Mouse (Mus musculus) testis, adult 2 months (tissue): ENCODE data around the gene Olfr293. TPM values are rescaled to one million over a fixed set of nuclear protein-coding genes. Genes with fewer than 3 reads are reported as not detected.

ENCODE experiments used
- H3K27ac ChIP-seq: fragments of 200-500 bp; 2 replicates; pipeline ENCODE4 v1.5.1; 2012; ENCODE audit warnings: low read depth, low read length; ENCODE audit not compliant: control insufficient read depth, insufficient read depth
- H3K27me3 ChIP-seq: fragments of 200-500 bp; 2 replicates; pipeline ENCODE4 v1.6.1; 2012; ENCODE audit warnings: mild to moderate bottlenecking, low read length, moderate library complexity; ENCODE audit not compliant: control insufficient read depth, insufficient read depth
- H3K36me3 ChIP-seq: fragments of 200-500 bp; 2 replicates; pipeline ENCODE4 v1.6.1; 2012; ENCODE audit warnings: mild to moderate bottlenecking, low read length; ENCODE audit not compliant: control insufficient read depth, insufficient read depth
- H3K4me1 ChIP-seq: fragments of 200-500 bp; 2 replicates; pipeline ENCODE4 v1.6.1; 2012; ENCODE audit warnings: low read length; ENCODE audit not compliant: control insufficient read depth, insufficient read depth
- H3K4me3 ChIP-seq: fragments of 200-500 bp; 2 replicates; pipeline ENCODE4 v1.5.1; 2012; ENCODE audit warnings: low read depth, mild to moderate bottlenecking, low read length, moderate library complexity, mixed read lengths; ENCODE audit not compliant: control insufficient read depth
- CTCF ChIP-seq: fragments of 200-500 bp; IDR thresholded peaks from 2 replicates; pipeline ENCODE4 v1.5.1; 2012; ENCODE audit warnings: low read depth, mild to moderate bottlenecking, inconsistent platforms, low read length, moderate library complexity; ENCODE audit not compliant: control insufficient read depth, insufficient read depth, insufficient replicate concordance
- POLR2A ChIP-seq: fragments of 200-500 bp; IDR thresholded peaks from 2 replicates; pipeline ENCODE4 v1.6.1; 2012; ENCODE audit warnings: low read depth, mild to moderate bottlenecking, inconsistent platforms, low read length, moderate library complexity; ENCODE audit not compliant: control insufficient read depth
- polyA plus RNA-seq: library from polyadenylated mRNA; depleted of rRNA; stranded (reverse); fragments of >200 nt; gene quantifications from 2 replicates; pipeline ENCODE4 v1.2.3, GENCODE M21; 2012; rRNA removed

Gene Olfr293
- polyA plus RNA-seq, result not detected in 2 replicates

GRCm38 (mm10) chr7:86648761-86649160, at the start of gene Olfr293:
Gene Olfr293, plus strand, starts transcription at chr7:86649061.
- Histone ChIP-seq H3K27ac (no peak within 1 kb of the TSS), H3K36me3 (no peaks in the 10 kb centered on the region), H3K4me3 (no peak within 1 kb of the TSS), H3K4me1 (no peaks in the 10 kb centered on the region), H3K27me3 (no peaks in the 10 kb centered on the region)
- TF ChIP-seq CTCF, result no peak
- TF ChIP-seq POLR2A, result no peak

GRCm38 (mm10) chr7:86616543-86616942, 32.3 kb upstream of the Olfr293 start, which contains the start of gene Olfr294:
Gene Olfr294, minus strand, starts transcription at chr7:86616643.
- TF ChIP-seq POLR2A (no peak), CTCF (no peak)
- no peak within 1 kb of the TSS for H3K4me3 ChIP-seq
- no peaks in the 10 kb centered on the region for H3K4me1 ChIP-seq

GRCm38 (mm10) chr7:86688030-86688429, 39.2 kb downstream of the Olfr293 start, which contains the start of gene Olfr292:
Gene Olfr292, plus strand, starts transcription at chr7:86688330.
- Histone ChIP-seq H3K4me3 (no peak within 1 kb of the TSS), H3K36me3 (no peaks in the 10 kb centered on the region), H3K27ac (no peak within 1 kb of the TSS), H3K4me1 (no peaks in the 10 kb centered on the region), H3K27me3 (no peaks in the 10 kb centered on the region)
- TF ChIP-seq CTCF (no peak), POLR2A (no peak)

More at GRCm38 (mm10) chr7:86616543-86616942, 32.3 kb upstream of the Olfr293 start, which contains the start of gene Olfr294:
- Histone ChIP-seq H3K27ac (no peak within 1 kb of the TSS), H3K36me3 (no peaks in the 10 kb centered on the region), H3K27me3 (no peaks in the 10 kb centered on the region)

Other genes with a start within 250 kb of the Olfr293 start
- gene Olfr301, start 245.2 kb upstream of the Olfr293 start, polyA plus RNA-seq, result 0.20 and 0.56 TPM in 2 replicates
- gene Olfr299, start 189.1 kb upstream of the Olfr293 start, polyA plus RNA-seq, result not detected in 2 replicates
- gene Olfr298, start 156.6 kb upstream of the Olfr293 start, polyA plus RNA-seq, result not detected in 2 replicates
- gene Olfr297, start 129.1 kb upstream of the Olfr293 start, polyA plus RNA-seq, result not detected in 2 replicates
- not detected in 2 replicates for gene Olfr295, start 65.2 kb upstream of the Olfr293 start, polyA plus RNA-seq
- not detected in 2 replicates for gene Olfr294, start 32.4 kb upstream of the Olfr293 start, polyA plus RNA-seq
- not detected in 2 replicates for gene Olfr292, start 39.3 kb downstream of the Olfr293 start, polyA plus RNA-seq
- 2.6 and 3.2 TPM in 2 replicates for gene Folh1, start 126.9 kb downstream of the Olfr293 start, polyA plus RNA-seq
- gene Vmn2r77, start 146.0 kb downstream of the Olfr293 start, polyA plus RNA-seq, result not detected in 2 replicates